Mouse (Mus musculus): ENCODE measurements around the gene Galntl6. TPM values are rescaled to one million over a fixed set of nuclear protein-coding genes. Genes with fewer than 3 reads are reported as not detected.
A peak's percentile ranks its signal among the peaks of the same experiment; 100 is the strongest.

The Galntl6 gene
- polyA plus RNA-seq, 1 experiment from 2014 or later, result 0.36 TPM

DNA sequence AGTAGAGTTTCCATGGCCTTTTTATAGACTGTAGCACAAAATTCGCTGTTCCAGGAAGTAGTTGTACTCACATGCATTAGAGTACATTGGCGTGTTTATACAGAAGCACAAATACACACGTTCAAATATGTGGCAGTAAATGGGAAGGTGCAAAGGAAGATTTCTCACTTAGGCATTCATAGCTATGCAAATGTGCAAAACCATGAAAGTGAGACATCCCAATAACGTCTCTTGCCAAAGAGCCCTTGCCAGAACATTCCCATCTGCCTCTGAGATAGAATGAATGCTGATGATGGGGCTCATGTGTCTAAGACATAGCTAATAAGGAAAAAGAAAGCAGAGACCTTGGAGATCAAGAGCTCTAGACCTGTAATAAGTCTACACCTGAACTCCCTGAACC, 1071.0 kb downstream of the Galntl6 start:
- Histone ChIP-seq H3K9me3 (ENCODE audit: control insufficient read depth, low read length) (no peaks in the 10 kb centered on the region), H3K27ac (ENCODE audit: low read length) (no peak overlapping the region), H3K9ac (ENCODE audit: low read length) (no peak overlapping the region), H3K27me3 (ENCODE audit: control insufficient read depth, insufficient read depth, low read depth, low read length) (no peaks in the 10 kb centered on the region), H3K4me2 (ENCODE audit: low read depth, low read length) (no peak overlapping the region), H3K36me3 (ENCODE audit: control insufficient read depth, insufficient read depth, low read length) (no peaks in the 10 kb centered on the region), H3K4me1 (replicated peaks; ENCODE audit: control insufficient read depth, insufficient read depth, low read length) (no peaks in the 10 kb centered on the region), H3K4me3 (ENCODE audit: low read length) (no peak overlapping the region)
- peak; percentile 21; the same call in 1 of the 2 replicates for ATAC-seq (ENCODE audit: low read depth)
- 51% methylated on average over 4 of the region's 4 CpGs for WGBS

DNA sequence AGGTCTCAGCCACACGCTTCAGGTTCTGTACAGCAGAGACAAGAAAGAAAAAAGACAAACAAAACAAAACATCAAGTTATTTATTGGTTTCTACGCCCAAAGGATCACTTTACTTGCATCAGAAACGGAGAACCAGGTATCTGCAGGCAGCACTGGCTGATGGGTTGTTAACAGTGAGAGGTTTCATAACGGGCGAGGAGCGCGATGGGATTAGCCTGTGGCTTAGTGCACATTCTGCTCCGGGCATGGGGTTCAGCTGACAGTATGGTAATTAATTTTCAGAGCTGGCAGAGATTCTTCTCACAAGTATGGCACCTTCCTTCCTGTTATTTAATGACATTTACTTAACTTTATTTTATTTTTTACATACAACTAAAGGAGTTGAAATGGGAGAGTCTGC, 1075.1 kb downstream of the Galntl6 start:
- H3K9ac ChIP-seq (ENCODE audit: low read length), result no peak overlapping the region
- no peaks in the 10 kb centered on the region for H3K36me3 ChIP-seq (ENCODE audit: control insufficient read depth, insufficient read depth, low read length)
- ATAC-seq (ENCODE audit: low read depth), result no peak
- no peak overlapping the region for H3K27ac ChIP-seq (ENCODE audit: low read length)
- 67% methylated on average over 8 of the region's 8 CpGs for WGBS
- no peak overlapping the region for H3K4me2 ChIP-seq (ENCODE audit: low read depth, low read length)
- no peaks in the 10 kb centered on the region for H3K27me3 ChIP-seq (ENCODE audit: control insufficient read depth, insufficient read depth, low read depth, low read length)
- H3K4me3 ChIP-seq (ENCODE audit: low read length), result no peak overlapping the region
- no peaks in the 10 kb centered on the region for H3K9me3 ChIP-seq (ENCODE audit: control insufficient read depth, low read length)
- no peaks in the 10 kb centered on the region for H3K4me1 ChIP-seq (replicated peaks; ENCODE audit: control insufficient read depth, insufficient read depth, low read length)

DNA sequence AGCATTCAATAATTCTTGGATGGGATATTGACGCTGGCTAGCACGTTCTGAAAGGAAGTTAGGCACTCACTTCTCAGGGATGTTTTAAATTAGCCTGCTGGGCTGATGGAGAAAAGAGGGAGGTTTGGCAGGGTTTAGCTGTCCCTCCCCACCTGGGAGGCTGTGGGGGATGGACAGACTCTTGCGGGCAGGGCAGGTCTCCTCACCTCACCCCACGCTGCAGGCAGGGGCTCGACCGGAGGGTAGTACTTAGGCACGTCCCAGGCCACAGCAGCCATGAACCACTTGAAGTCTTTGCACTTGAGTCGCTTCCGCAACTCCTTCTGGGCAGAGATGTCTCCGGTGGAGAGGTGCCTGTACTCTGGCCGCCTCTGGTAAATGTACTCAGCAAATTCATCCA, 1075.5 kb downstream of the Galntl6 start:
- no peak overlapping the region for H3K4me3 ChIP-seq (ENCODE audit: low read length)
- ATAC-seq (ENCODE audit: low read depth), result no peak
- no peak overlapping the region for H3K27ac ChIP-seq (ENCODE audit: low read length)
- no peak overlapping the region for H3K9ac ChIP-seq (ENCODE audit: low read length)
- no peaks in the 10 kb centered on the region for H3K4me1 ChIP-seq (replicated peaks; ENCODE audit: control insufficient read depth, insufficient read depth, low read length)
- no peaks in the 10 kb centered on the region for H3K36me3 ChIP-seq (ENCODE audit: control insufficient read depth, insufficient read depth, low read length)
- H3K9me3 ChIP-seq (ENCODE audit: control insufficient read depth, low read length), result no peaks in the 10 kb centered on the region
- H3K4me2 ChIP-seq (ENCODE audit: low read depth, low read length), result no peak overlapping the region
- WGBS, result 44% methylated on average over 11 of the region's 11 CpGs
- H3K27me3 ChIP-seq (ENCODE audit: control insufficient read depth, insufficient read depth, low read depth, low read length), result no peaks in the 10 kb centered on the region

DNA sequence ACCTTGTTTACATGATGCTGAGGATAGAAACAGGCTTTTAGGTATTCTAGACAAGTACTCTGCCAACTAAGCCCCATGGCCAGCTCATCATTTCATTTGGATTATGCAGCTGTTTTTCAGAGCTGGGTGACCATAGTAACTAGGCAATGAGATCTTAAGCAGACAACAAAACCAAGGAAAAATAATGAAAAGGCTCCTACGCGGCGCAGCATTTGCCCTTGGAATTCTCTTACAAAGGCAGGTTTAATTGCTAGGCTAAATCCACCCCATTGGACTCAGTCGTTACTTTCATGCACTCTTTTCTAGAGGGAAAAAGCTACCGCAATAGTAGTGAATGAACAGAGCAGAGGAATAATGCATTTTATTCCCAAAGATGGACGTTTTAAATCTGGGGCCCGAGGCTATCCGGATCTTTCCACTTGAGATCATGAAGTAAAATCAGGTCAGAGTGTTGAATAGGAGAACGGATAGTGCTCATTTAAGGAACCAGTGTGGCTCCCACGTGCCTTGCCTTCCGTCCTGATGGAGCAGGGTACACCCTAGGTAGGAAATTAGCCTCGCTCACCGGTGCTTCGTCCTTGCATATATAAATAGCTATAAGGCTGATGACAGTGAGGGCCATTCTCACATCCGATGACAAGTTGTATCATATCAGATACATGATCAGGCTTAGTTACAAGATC, 1076.1 kb downstream of the Galntl6 start:
- no peak overlapping the region for H3K27ac ChIP-seq (ENCODE audit: low read length)
- 86% methylated on average over 15 of the region's 15 CpGs for WGBS
- no peaks in the 10 kb centered on the region for H3K27me3 ChIP-seq (ENCODE audit: control insufficient read depth, insufficient read depth, low read depth, low read length)
- no peak overlapping the region for H3K4me2 ChIP-seq (ENCODE audit: low read depth, low read length)
- no peak overlapping the region for H3K4me3 ChIP-seq (ENCODE audit: low read length)
- no peak overlapping the region for H3K9ac ChIP-seq (ENCODE audit: low read length)
- ATAC-seq (ENCODE audit: low read depth), result no peak
- no peaks in the 10 kb centered on the region for H3K4me1 ChIP-seq (replicated peaks; ENCODE audit: control insufficient read depth, insufficient read depth, low read length)
- no peaks in the 10 kb centered on the region for H3K36me3 ChIP-seq (ENCODE audit: control insufficient read depth, insufficient read depth, low read length)
- no peaks in the 10 kb centered on the region for H3K9me3 ChIP-seq (ENCODE audit: control insufficient read depth, low read length)

DNA sequence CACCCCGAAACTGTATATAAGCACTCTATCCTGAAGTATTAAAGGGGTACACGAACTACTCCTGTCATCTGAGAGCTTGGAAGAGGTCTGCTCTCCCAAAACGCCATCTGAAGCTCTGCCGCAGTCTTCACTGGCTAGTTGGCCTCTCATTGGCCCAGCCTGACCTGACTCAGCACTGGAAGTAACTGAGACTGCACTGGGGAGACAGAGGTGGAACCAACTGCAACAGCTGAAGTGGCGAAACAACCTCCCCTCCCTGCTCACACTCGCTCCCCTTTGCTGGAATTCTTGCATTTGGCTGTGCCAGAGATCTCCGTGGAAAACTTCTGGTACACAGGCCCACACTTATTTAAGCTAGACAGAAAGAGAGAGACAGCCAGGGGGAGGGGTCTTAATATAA, 1089.3 kb downstream of the Galntl6 start:
- Histone ChIP-seq H3K9me3 (ENCODE audit: control insufficient read depth, low read length) (no peaks in the 10 kb centered on the region), H3K4me2 (ENCODE audit: low read depth, low read length) (no peak overlapping the region), H3K4me1 (replicated peaks; ENCODE audit: control insufficient read depth, insufficient read depth, low read length) (no peaks in the 10 kb centered on the region), H3K36me3 (ENCODE audit: control insufficient read depth, insufficient read depth, low read length) (no peaks in the 10 kb centered on the region), H3K27ac (ENCODE audit: low read length) (no peak overlapping the region), H3K4me3 (ENCODE audit: low read length) (no peak overlapping the region), H3K27me3 (ENCODE audit: control insufficient read depth, insufficient read depth, low read depth, low read length) (no peaks in the 10 kb centered on the region), H3K9ac (ENCODE audit: low read length) (no peak overlapping the region)
- no peak for ATAC-seq (ENCODE audit: low read depth)
- 48% methylated on average over 7 of the region's 7 CpGs for WGBS

DNA sequence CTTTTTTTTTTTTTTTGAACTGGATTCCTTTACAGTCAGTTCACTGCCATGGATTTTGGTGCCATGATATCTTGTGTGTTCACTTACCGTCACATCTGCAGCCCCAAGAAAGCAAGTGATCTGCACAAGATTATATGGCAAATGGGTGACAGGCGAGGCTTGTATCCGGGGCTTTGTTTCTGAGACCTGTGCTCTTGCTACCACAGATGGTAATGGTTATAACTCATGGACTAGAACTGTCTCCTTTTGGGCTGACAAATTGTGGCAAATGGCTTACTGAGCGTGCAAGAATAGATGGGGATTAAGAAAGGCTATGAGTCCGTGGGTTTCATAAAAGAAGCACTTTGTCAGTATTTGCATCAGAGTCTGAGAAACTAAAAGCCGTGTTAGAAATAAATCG, 1096.4 kb downstream of the Galntl6 start:
- Histone ChIP-seq H3K9me3 (ENCODE audit: control insufficient read depth, low read length) (no peaks in the 10 kb centered on the region), H3K4me3 (ENCODE audit: low read length) (no peak overlapping the region), H3K27me3 (ENCODE audit: control insufficient read depth, insufficient read depth, low read depth, low read length) (no peaks in the 10 kb centered on the region), H3K4me1 (replicated peaks; ENCODE audit: control insufficient read depth, insufficient read depth, low read length) (no peaks in the 10 kb centered on the region), H3K27ac (ENCODE audit: low read length) (no peak overlapping the region), H3K4me2 (ENCODE audit: low read depth, low read length) (no peak overlapping the region), H3K9ac (ENCODE audit: low read length) (no peak overlapping the region), H3K36me3 (ENCODE audit: control insufficient read depth, insufficient read depth, low read length) (no peaks in the 10 kb centered on the region)
- 62% methylated on average over 7 of the region's 7 CpGs for WGBS
- ATAC-seq (ENCODE audit: low read depth), result no peak

DNA sequence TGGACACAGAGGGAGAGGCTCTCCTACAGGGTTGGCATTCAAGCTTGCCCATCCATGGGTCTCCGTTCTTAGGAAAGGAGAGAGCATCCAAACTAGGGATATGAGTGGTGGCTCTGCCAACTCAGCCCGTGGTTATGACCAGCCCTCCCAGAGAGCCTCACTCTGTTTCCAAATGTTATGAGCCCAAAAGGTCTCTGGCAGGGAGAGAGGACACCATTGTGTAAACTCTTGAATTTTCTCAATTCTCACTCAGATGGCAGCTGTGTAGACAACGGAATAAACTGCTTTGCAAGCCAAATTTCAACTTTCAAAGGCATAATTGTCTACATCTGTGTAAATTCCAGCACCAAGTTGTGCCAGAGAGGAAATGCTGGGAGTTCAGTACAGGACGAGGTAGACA, 1105.4 kb downstream of the Galntl6 start:
- no peak overlapping the region for H3K4me3 ChIP-seq (ENCODE audit: low read length)
- WGBS, result 46% methylated on average over 4 of the region's 4 CpGs
- no peak overlapping the region for H3K4me2 ChIP-seq (ENCODE audit: low read depth, low read length)
- no peak for ATAC-seq (ENCODE audit: low read depth)
- H3K27ac ChIP-seq (ENCODE audit: low read length), result no peak overlapping the region
- H3K9me3 ChIP-seq (ENCODE audit: control insufficient read depth, low read length), result no peaks in the 10 kb centered on the region
- no peaks in the 10 kb centered on the region for H3K36me3 ChIP-seq (ENCODE audit: control insufficient read depth, insufficient read depth, low read length)
- H3K27me3 ChIP-seq (ENCODE audit: control insufficient read depth, insufficient read depth, low read depth, low read length), result no peaks in the 10 kb centered on the region
- no peak overlapping the region for H3K9ac ChIP-seq (ENCODE audit: low read length)
- H3K4me1 ChIP-seq (replicated peaks; ENCODE audit: control insufficient read depth, insufficient read depth, low read length), result no peaks in the 10 kb centered on the region

DNA sequence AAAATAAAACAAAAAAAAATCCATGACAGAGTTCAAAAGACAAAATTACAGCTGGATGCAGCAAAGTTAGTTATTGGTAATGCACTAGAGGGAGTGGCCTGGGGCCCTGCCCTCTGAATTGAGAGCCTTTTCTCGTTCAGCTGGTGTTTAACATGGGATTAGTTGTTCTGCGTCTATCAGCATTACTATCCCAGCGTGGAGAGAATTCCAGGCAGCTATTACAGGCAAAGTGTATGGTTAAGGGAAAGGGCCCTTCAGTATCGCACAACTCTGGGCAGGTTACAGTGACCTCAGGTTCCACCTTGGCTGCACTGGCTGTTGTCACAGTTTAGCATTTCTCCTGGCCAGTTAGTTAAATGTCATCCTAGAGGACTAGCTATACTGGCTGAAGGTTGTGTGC, 1107.3 kb downstream of the Galntl6 start:
- peaks cover under 1% of the 10 kb centered on the region; the same call in 1 of the 2 replicates for H3K4me1 ChIP-seq (replicated peaks; ENCODE audit: control insufficient read depth, insufficient read depth, low read length)
- no peak overlapping the region for H3K27ac ChIP-seq (ENCODE audit: low read length)
- H3K36me3 ChIP-seq (ENCODE audit: control insufficient read depth, insufficient read depth, low read length), result no peaks in the 10 kb centered on the region
- WGBS, result 65% methylated on average over 4 of the region's 4 CpGs
- no peak overlapping the region for H3K4me2 ChIP-seq (ENCODE audit: low read depth, low read length)
- no peak overlapping the region for H3K4me3 ChIP-seq (ENCODE audit: low read length)
- H3K9me3 ChIP-seq (ENCODE audit: control insufficient read depth, low read length), result no peaks in the 10 kb centered on the region
- no peak overlapping the region for H3K9ac ChIP-seq (ENCODE audit: low read length)
- no peaks in the 10 kb centered on the region for H3K27me3 ChIP-seq (ENCODE audit: control insufficient read depth, insufficient read depth, low read depth, low read length)
- no peak for ATAC-seq (ENCODE audit: low read depth)

DNA sequence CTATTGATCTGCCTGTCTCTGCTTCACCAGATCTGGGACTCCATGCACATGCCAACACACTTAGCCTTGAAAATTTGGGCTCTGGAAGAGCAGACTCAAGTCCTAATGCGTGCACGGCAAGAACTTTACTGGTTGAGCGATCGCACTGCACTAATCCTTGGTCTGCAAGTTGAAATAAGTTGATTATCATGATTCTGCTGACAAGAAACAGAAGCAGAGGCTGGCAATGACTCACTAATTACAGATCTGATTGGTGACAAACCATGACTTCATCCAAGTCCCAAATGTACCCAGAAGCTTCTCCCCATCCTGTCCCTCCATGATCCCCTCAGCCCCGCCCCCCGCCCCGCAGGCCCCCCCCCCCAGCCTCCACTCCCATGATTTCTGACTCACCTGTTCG, 1108.6 kb downstream of the Galntl6 start:
- no peak for ATAC-seq (ENCODE audit: low read depth)
- Histone ChIP-seq H3K4me3 (ENCODE audit: low read length) (no peak overlapping the region), H3K27ac (ENCODE audit: low read length) (no peak overlapping the region), H3K36me3 (ENCODE audit: control insufficient read depth, insufficient read depth, low read length) (no peaks in the 10 kb centered on the region), H3K27me3 (ENCODE audit: control insufficient read depth, insufficient read depth, low read depth, low read length) (no peaks in the 10 kb centered on the region), H3K4me2 (ENCODE audit: low read depth, low read length) (no peak overlapping the region), H3K4me1 (replicated peaks; ENCODE audit: control insufficient read depth, insufficient read depth, low read length) (peaks cover 3% of the 10 kb centered on the region; the same call in 1 of the 2 replicates), H3K9ac (ENCODE audit: low read length) (no peak overlapping the region), H3K9me3 (ENCODE audit: control insufficient read depth, low read length) (no peaks in the 10 kb centered on the region)
- WGBS, result 77% methylated on average over 8 of the region's 8 CpGs

DNA sequence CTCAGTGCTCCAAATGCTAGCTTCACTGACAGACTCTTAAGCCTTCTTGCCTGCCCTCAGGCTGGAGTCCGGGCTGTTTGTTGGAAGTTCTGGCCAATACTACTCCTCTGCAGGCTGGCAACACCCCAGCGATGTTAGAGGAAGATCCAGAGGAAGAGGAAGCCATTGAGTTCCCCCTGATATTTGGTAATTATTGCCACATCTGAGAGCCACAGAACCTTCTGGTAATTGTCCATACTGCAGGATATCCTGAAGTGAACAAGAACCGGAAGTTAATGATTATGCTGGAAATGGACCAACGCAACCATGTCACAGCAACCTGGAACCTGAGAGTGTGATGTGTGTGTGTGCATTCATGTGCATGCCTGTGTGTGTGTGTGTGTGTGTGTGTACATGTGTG, 1111.2 kb downstream of the Galntl6 start:
- no peak for ATAC-seq (ENCODE audit: low read depth)

More for the DNA sequence above, 1111.2 kb downstream of the Galntl6 start:
- Histone ChIP-seq H3K4me3 (ENCODE audit: low read length) (no peak overlapping the region), H3K4me2 (ENCODE audit: low read depth, low read length) (no peak overlapping the region), H3K36me3 (ENCODE audit: control insufficient read depth, insufficient read depth, low read length) (no peaks in the 10 kb centered on the region), H3K9me3 (ENCODE audit: control insufficient read depth, low read length) (no peaks in the 10 kb centered on the region), H3K4me1 (replicated peaks; ENCODE audit: control insufficient read depth, insufficient read depth, low read length) (peaks cover 3% of the 10 kb centered on the region; the same call in 1 of the 2 replicates), H3K27me3 (ENCODE audit: control insufficient read depth, insufficient read depth, low read depth, low read length) (no peaks in the 10 kb centered on the region), H3K27ac (ENCODE audit: low read length) (no peak overlapping the region), H3K9ac (ENCODE audit: low read length) (no peak overlapping the region)
- WGBS, result 63% methylated on average over 4 of the region's 4 CpGs

Data from lung, embryonic 16.5 days (tissue).